Mouse (Mus musculus) liver, adult 2 months (tissue): Measurements from ENCODE around the gene Aipl1. TPM values are rescaled to one million over a fixed set of nuclear protein-coding genes. Genes with fewer than 3 reads are reported as not detected.

Source experiments
- DNase-seq: peaks from one replicate; pipeline ENCODE4 v3.0.0-alpha.2; 2011; ENCODE audit warnings: low read depth, low spot score; ENCODE audit errors: extremely low read depth
- H3K27ac ChIP-seq: fragments of 200-500 bp; replicated peaks from 2 replicates; pipeline ENCODE4 v1.5.1; 2012; ENCODE audit warnings: low read depth, mild to moderate bottlenecking, control low read depth, inconsistent platforms, low read length; ENCODE audit not compliant: insufficient read depth
- H3K27me3 ChIP-seq: fragments of 200-500 bp; 2 replicates; pipeline ENCODE4 v1.6.1; 2012; ENCODE audit warnings: mild to moderate bottlenecking, moderate library complexity, low read length, inconsistent platforms; ENCODE audit not compliant: control insufficient read depth, insufficient read depth
- H3K36me3 ChIP-seq: fragments of 200-500 bp; 2 replicates; pipeline ENCODE4 v1.6.1; 2012; ENCODE audit warnings: low read length, inconsistent platforms; ENCODE audit not compliant: control insufficient read depth, insufficient read depth
- H3K4me1 ChIP-seq: fragments of 200-500 bp; 2 replicates; pipeline ENCODE4 v1.6.1; 2011; ENCODE audit warnings: low read length; ENCODE audit not compliant: control insufficient read depth, insufficient read depth
- H3K4me3 ChIP-seq: fragments of 200-500 bp; 2 replicates; pipeline ENCODE4 v1.5.1; 2011; ENCODE audit warnings: low read depth, mild to moderate bottlenecking, control low read depth, low read length, moderate library complexity; ENCODE audit not compliant: insufficient read depth
- H3K79me2 ChIP-seq: fragments of 200-500 bp; 2 replicates; pipeline ENCODE4 v1.6.1; 2012; ENCODE audit warnings: inconsistent platforms, mild to moderate bottlenecking, low read length, moderate library complexity; ENCODE audit not compliant: control insufficient read depth, insufficient read depth
- H3K9ac ChIP-seq: fragments of 200-500 bp; 2 replicates; pipeline ENCODE4 v1.6.1; 2012; ENCODE audit warnings: low read depth, mild to moderate bottlenecking, control low read depth, inconsistent platforms, low read length
- CTCF ChIP-seq: fragments of 200-500 bp; IDR thresholded peaks from 2 replicates; pipeline ENCODE4 v1.5.1; 2011; ENCODE audit warnings: low read depth, low read length, control low read depth
- POLR2A ChIP-seq: fragments of 200-500 bp; IDR thresholded peaks from 2 replicates; pipeline ENCODE4 v1.6.1; 2011; ENCODE audit warnings: low read length, control low read depth; ENCODE audit not compliant: insufficient read depth; ENCODE audit errors: extremely low read depth
- WGBS: fragments of 180-500 bp; shearing (Covaris S2); methylation state at CpG from one replicate; pipeline ENCODE4 v1.1.7; 2018; 5-methylcytosine and 5-hydroxymethylcytosine counted together
- polyA plus RNA-seq: library from polyadenylated mRNA; depleted of rRNA; stranded (reverse); fragments of >200 nt; gene quantifications from 2 replicates; pipeline ENCODE4 v1.2.3, GENCODE M21; 2012
- total RNA-seq: library from RNA; depleted of rRNA; stranded (reverse); fragments of >200 nt; gene quantifications from 2 replicates; pipeline ENCODE4 v1.2.3, GENCODE M21; 2014

Gene Aipl1
- total and polyA plus RNA-seq, 2 experiments, result not detected

DNA sequence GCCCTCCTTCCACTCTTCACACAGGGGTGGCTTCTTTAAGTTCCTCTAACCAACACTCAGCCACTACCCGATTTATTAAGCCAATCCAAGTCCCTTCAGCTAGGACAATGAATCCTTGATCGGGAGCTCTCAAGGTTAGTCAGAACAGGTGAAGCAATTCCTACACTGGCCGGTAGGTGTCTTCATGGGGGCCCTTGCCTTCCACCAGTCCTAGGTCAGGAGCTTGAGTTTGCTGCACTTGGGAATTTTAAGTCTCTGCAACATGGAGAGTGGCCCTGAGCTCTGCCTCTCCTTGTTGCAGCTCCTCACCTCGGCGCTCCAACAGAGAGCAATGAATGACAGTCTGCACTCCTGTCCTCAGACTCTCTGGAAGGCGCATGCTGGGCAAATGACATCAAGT lies 29.0 kb upstream of the Aipl1 start:
- no peaks in the 10 kb centered on the region for H3K36me3 ChIP-seq
- no peak overlapping the region for H3K27ac ChIP-seq
- no peaks in the 10 kb centered on the region for H3K79me2 ChIP-seq
- DNase-seq, result peak; percentile 8
- 46% methylated on average over 6 of the region's 6 CpGs for WGBS
- no peak overlapping the region for H3K9ac ChIP-seq
- TF ChIP-seq POLR2A, result no peak
- TF ChIP-seq CTCF, result peak; percentile 53; the same call in 1 of the 2 replicates
- no peak overlapping the region for H3K4me3 ChIP-seq
- no peaks in the 10 kb centered on the region for H3K27me3 ChIP-seq
- no peaks in the 10 kb centered on the region for H3K4me1 ChIP-seq

DNA sequence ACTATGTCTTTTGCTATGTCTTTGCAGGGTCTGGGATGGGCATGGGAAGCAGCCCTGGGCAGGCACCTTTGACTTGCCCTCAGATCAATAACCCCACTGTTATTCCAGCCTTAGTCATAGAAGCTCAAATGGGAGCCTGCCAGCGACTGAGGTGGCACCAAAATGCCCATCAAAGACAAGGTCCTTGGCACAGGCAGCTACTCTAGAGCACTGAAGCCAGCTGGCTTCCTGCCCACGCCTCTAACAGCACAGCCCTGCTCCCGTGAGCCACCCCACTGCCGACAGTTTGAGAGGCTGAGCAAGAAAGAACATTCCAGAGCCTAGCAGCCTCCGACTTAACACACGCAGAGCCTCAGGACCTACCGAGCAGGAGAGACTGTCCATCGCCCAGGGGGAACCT lies 27.8 kb upstream of the Aipl1 start:
- TF ChIP-seq CTCF (no peak), POLR2A (no peak)

DNA sequence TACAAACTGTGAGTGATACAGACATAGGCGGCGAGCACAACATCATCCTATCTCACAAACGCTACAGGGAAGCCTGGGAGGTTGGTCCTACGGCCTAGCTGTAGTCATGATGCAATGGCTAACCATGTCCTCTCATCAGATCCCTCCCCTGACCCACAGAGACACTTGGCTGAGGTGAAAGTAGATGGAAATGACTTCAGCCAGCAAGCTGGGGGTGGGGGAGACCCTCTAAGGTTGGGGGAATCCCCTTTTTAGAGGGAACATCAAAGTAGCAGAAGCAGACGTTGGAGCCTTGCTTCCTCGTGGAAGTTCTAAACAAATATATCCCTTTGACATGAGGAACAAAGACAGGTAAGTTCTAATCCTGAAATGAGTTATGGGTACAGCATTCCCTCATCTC lies 27.1 kb upstream of the Aipl1 start:
- no peaks in the 10 kb centered on the region for H3K79me2 ChIP-seq
- H3K9ac ChIP-seq, result no peak overlapping the region
- TF ChIP-seq CTCF (no peak), POLR2A (no peak)
- no peaks in the 10 kb centered on the region for H3K36me3 ChIP-seq
- no peaks in the 10 kb centered on the region for H3K27me3 ChIP-seq
- H3K4me1 ChIP-seq, result no peaks in the 10 kb centered on the region
- no peak overlapping the region for H3K4me3 ChIP-seq
- WGBS, result 82% methylated on average over 6 of the region's 6 CpGs
- H3K27ac ChIP-seq, result no peak overlapping the region
- DNase-seq, result no peak

More for the DNA sequence above, 27.8 kb upstream of the Aipl1 start:
- peak; percentile 47 for DNase-seq
- Histone ChIP-seq H3K27ac (no peak overlapping the region), H3K79me2 (no peaks in the 10 kb centered on the region), H3K9ac (no peak overlapping the region), H3K27me3 (no peaks in the 10 kb centered on the region), H3K4me3 (no peak overlapping the region), H3K4me1 (no peaks in the 10 kb centered on the region), H3K36me3 (no peaks in the 10 kb centered on the region)
- 56% methylated on average over 8 of the region's 8 CpGs for WGBS

DNA sequence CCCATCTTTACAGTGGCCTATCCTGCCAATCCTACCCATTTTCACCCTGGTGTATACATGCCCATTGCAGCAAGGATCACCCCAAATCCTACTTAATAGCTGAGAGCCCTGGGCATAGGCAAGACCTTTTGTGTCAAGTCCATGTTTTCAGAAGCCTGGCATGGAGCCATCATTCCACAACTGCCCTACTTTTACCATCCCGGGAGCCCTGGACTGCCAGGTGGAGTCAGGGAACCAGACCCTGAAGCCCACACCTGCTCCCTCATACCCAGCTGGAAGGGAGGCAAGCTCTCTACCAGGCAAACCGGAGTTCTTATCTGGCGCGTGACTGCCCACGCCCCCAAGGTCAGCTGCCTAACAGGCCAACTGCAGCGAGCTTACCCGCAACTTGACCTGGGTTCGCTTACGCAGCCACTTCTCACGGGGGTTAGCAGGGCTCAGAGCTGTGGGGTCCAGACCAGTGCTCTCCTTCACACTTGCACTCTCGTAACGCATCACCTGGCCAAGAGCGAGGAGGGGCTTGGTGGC lies 23.8 kb upstream of the Aipl1 start:
- DNase-seq, result no peak
- 49% methylated on average over 13 of the region's 13 CpGs for WGBS
- no peak overlapping the region for H3K9ac ChIP-seq
- H3K79me2 ChIP-seq, result no peaks in the 10 kb centered on the region
- H3K27me3 ChIP-seq, result peaks cover 1% of the 10 kb centered on the region; the same call in 1 of the 2 replicates
- H3K36me3 ChIP-seq, result no peaks in the 10 kb centered on the region
- H3K4me3 ChIP-seq, result no peak overlapping the region
- no peak overlapping the region for H3K27ac ChIP-seq
- H3K4me1 ChIP-seq, result no peaks in the 10 kb centered on the region
- TF ChIP-seq CTCF (no peak), POLR2A (no peak)

DNA sequence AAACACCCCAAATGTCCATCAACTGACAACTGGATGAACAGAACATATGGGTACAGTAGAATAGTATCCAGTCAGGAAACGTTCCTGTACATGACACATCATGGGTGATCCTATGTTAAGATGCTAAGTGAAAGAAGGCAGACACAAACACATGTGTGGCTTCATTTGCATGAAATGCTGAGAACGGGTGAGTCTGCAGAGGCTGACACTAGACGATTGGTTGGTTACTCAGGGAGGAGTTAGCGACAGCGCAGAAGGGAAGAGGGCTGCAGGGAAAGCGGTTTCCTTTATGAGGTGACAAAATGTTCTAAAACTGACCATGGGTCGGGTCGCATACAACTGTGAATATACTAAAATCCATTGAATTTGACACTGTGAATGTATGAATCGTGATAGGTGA lies 23.1 kb upstream of the Aipl1 start:
- Histone ChIP-seq H3K27ac (no peak overlapping the region), H3K4me1 (no peaks in the 10 kb centered on the region), H3K4me3 (no peak overlapping the region), H3K36me3 (no peaks in the 10 kb centered on the region), H3K27me3 (peaks cover 3% of the 10 kb centered on the region; the same call in 1 of the 2 replicates), H3K9ac (no peak overlapping the region), H3K79me2 (no peaks in the 10 kb centered on the region)
- WGBS, result 81% methylated on average over 9 of the region's 9 CpGs
- TF ChIP-seq POLR2A (no peak), CTCF (no peak)
- DNase-seq, result no peak

DNA sequence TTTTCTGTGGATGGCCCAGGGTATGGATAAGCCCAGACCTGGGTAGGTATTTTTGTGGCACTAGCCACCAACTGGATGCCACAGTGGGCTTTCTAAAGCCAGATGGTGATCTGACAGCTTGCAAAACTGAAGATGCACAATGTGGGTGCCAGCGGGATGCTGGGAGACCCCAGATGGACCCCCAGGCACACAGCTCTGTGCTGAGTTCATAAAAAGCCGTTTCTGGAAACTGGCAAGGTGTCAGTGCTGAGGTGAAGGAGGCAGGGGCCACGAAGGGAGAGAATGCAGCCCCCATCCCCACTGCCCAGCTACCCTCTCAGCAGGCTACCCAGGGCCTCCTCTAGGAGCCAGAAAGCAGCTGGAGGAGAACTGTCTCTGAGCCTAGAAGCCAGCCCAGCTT lies 19.9 kb upstream of the Aipl1 start:
- no peak overlapping the region for H3K27ac ChIP-seq
- TF ChIP-seq CTCF (no peak), POLR2A (no peak)
- H3K27me3 ChIP-seq, result peaks cover 3% of the 10 kb centered on the region; the same call in 1 of the 2 replicates
- no peak for DNase-seq
- WGBS, result 63% methylated on average over 3 of the region's 3 CpGs
- no peaks in the 10 kb centered on the region for H3K36me3 ChIP-seq
- H3K4me1 ChIP-seq, result no peaks in the 10 kb centered on the region
- no peak overlapping the region for H3K4me3 ChIP-seq
- H3K79me2 ChIP-seq, result no peaks in the 10 kb centered on the region
- no peak overlapping the region for H3K9ac ChIP-seq
